Mouse (Mus musculus) brain, adult 2 months (tissue): ENCODE data around the gene Fbxw28.
"Not testable (repeated sequence)": the region's sequence is repeated elsewhere in the genome, so short reads cannot be mapped to it uniquely, and the experiment has no call there.

ENCODE experiments used
- DNase-seq: peaks from one replicate; pipeline ENCODE4 v3.0.0; 2011; ENCODE audit warnings: low read depth, low spot score

The Fbxw28 gene

GRCm38 (mm10) chr9:109339559-109339958, at the start of gene Fbxw28:
Fbxw28 (minus strand) TSS chr9:109339659.
- not testable (repeated sequence) for DNase-seq

- DNase-seq: not testable (repeated sequence)
Observed at GRCm38 (mm10) chr9:109287576-109287975, 51.9 kb downstream of the Fbxw28 start, which contains the start of gene Fbxw14. Fbxw14 (minus strand) TSS chr9:109287676.
